Mouse (Mus musculus): ENCODE measurements around the gene Hist1h2bl. TPM values are rescaled to one million over a fixed set of nuclear protein-coding genes. Genes with fewer than 3 reads are reported as not detected.
A peak's percentile ranks its signal among the peaks of the same experiment; 100 is the strongest.
"Not testable (repeated sequence)": the region's sequence is repeated elsewhere in the genome, so short reads cannot be mapped to it uniquely, and the experiment has no call there.

Hist1h2bl gene
- polyA plus RNA-seq, 1 experiment from 2014 or later: 4.4 TPM

- Histone ChIP-seq H3K4me3 (peak overlapping the region; percentile 45), H3K27me3 (no peaks in the 10 kb centered on the region), H3K4me1 (peaks cover 31% of the 10 kb centered on the region), H3K27ac (peak overlapping the region; percentile 84), H3K36me3 (no peaks in the 10 kb centered on the region), H3K9me3 (replicated peaks) (no peaks in the 10 kb centered on the region), H3K9ac (peak overlapping the region; percentile 66), H3K4me2 (replicated peaks) (peak overlapping the region; percentile 68)
- ATAC-seq (ENCODE audit: low FRiP score): no peak
- WGBS: 60% methylated on average over 4 of the region's 4 CpGs
These were observed 2.6 kb upstream of the Hist1h2bl start for GRCm38 (mm10) chr13:21718381-21719080.

DNA sequence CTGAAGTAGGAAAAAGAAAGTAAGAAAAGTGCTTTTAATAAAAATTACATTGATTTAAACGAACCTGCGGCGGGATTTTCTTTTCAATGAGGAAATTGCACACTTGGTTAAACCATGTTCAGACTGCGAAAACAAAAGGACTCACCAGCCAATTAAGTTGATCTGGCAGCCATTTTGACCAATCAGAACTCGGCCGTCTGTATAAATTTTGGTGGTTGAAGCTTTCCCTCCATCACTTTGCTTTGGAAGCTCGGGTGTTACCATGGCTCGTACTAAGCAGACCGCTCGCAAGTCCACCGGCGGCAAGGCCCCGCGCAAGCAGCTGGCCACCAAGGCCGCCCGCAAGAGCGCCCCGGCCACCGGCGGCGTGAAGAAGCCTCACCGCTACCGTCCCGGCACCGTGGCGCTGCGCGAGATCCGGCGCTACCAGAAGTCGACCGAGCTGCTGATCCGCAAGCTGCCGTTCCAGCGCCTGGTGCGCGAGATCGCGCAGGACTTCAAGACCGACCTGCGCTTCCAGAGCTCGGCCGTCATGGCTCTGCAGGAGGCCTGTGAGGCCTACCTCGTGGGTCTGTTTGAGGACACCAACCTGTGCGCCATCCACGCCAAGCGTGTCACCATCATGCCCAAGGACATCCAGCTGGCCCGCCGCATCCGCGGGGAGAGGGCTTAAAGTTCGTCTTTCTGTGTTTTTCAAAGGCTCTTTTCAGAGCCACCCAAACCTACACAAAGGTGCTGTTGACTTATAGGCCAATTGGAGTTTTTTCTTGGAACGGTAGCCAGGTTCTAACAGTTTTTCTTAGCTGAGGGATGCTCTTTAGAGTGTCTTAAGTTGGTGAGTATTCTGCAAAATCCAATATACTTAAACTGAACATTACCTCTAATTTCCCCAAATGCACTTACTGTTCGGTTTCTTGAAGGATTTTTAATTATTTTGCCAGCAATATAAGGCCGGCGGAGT, 1.7 kb upstream of the Hist1h2bl start, which contains the start of gene Hist1h3h:
TSS of gene Hist1h3h (plus strand) at position 263 of the 961 bp plus-strand sequence.
- Histone ChIP-seq H3K4me3 (peak within 1 kb of the TSS; percentile 45), H3K9ac (peak within 1 kb of the TSS; percentile 66), H3K4me2 (replicated peaks) (peak within 1 kb of the TSS; percentile 77), H3K27ac (peak within 1 kb of the TSS; percentile 89), H3K4me1 (peaks cover 30% of the 10 kb centered on the region)
- H3K9me3 ChIP-seq (replicated peaks); H3K27me3 ChIP-seq; H3K36me3 ChIP-seq: not testable (repeated sequence)
- peak; percentile 46 for ATAC-seq (ENCODE audit: low FRiP score)
- WGBS: 1% methylated on average over 26 of the region's 56 CpGs

DNA sequence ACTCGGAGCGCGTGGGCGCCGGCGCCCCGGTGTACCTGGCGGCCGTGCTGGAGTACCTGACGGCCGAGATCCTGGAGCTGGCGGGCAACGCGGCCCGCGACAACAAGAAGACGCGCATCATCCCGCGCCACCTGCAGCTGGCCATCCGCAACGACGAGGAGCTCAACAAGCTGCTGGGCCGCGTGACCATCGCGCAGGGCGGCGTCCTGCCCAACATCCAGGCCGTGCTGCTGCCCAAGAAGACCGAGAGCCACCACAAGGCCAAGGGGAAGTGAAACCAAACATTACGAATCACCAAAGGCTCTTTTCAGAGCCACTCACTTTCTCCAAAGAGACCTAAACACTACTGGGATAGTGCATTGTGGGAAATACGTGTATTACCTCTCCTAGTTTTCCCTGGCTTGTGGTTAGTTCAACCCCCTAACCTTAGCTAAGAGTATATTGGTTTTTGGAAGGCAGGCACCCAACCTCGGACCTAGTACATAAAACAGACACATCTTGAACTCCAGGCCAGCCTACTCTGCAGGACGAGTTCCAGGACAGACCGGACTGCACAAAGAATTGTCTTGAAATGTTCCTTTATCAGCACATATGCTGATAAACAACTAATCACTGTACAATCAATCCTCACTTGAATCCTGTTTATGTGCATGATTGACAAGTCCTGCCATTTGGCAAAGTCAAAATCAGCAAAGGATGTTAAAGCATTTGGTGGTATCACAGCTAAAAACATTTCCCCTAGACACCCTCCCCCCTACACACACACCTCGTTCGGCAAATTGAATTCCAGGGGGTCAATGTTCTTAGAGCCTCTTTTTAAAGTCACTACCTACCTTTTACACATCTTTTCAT, 823 bp upstream of the Hist1h2bl start:
- Histone ChIP-seq H3K27ac (peak overlapping the region; percentile 89), H3K4me1 (peaks cover 26% of the 10 kb centered on the region), H3K4me2 (replicated peaks) (peak overlapping the region; percentile 77), H3K9ac (peak overlapping the region; percentile 63), H3K4me3 (peak overlapping the region; percentile 41)
- 0% methylated on average over 9 of the region's 38 CpGs for WGBS
- H3K36me3 ChIP-seq; H3K9me3 ChIP-seq (replicated peaks); H3K27me3 ChIP-seq: not testable (repeated sequence)
- peak; percentile 32; the same call in 1 of the 2 replicates for ATAC-seq (ENCODE audit: low FRiP score)

- Histone ChIP-seq H3K36me3 (no peaks in the 10 kb centered on the region), H3K4me2 (replicated peaks) (peak overlapping the region; percentile 77), H3K9me3 (replicated peaks) (no peaks in the 10 kb centered on the region), H3K27ac (peak overlapping the region; percentile 89), H3K4me3 (peak overlapping the region; percentile 41), H3K4me1 (peaks cover 22% of the 10 kb centered on the region), H3K27me3 (no peaks in the 10 kb centered on the region), H3K9ac (peak overlapping the region; percentile 62)
- ATAC-seq (ENCODE audit: low FRiP score): no peak
- 1% methylated on average over 22 of the region's 22 CpGs for WGBS
These were observed 646 bp downstream of the Hist1h2bl start for GRCm38 (mm10) chr13:21715131-21715863.

GRCm38 (mm10) chr13:21714725-21715124, 1.2 kb downstream of the Hist1h2bl start:
- H3K4me2 ChIP-seq (replicated peaks): peak overlapping the region; percentile 77
- no peaks in the 10 kb centered on the region for H3K36me3 ChIP-seq
- no peaks in the 10 kb centered on the region for H3K9me3 ChIP-seq (replicated peaks)
- H3K9ac ChIP-seq: 0 out of 2 replicates have a peak overlapping the region, but pooled peaks have one; percentile 62
- ATAC-seq (ENCODE audit: low FRiP score): no peak
- 2% methylated on average over 7 of the region's 7 CpGs for WGBS
- H3K27me3 ChIP-seq: no peaks in the 10 kb centered on the region
- peak overlapping the region; percentile 89 for H3K27ac ChIP-seq
- peaks cover 20% of the 10 kb centered on the region for H3K4me1 ChIP-seq
- H3K4me3 ChIP-seq: peak overlapping the region; percentile 41; the same call in 1 of the 2 replicates

DNA sequence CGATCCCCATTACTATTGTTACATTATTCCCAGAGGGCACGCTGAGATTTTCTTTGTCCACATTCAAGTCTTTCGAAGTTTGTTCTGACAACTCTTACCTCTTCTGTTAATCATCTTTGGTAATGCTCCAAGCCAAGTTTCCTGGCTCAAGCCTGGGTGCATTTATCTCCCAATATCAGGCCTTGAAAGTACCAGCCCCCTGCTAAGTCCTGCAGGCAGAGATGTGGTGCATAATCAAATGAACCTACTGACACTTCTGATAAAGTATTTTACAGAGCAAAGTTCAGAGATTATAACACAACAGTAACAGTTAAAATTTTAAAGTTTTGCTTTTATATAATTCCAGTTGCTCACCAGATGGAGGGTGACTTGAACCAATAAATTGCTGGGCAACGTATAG, 4.2 kb downstream of the Hist1h2bl start:
- H3K9ac ChIP-seq: 0 out of 2 replicates have a peak overlapping the region, but pooled peaks have one; percentile 36

GRCm38 (mm10) chr13:21710821-21711525, 5.0 kb downstream of the Hist1h2bl start:
- Histone ChIP-seq H3K4me1 (peaks cover 8% of the 10 kb centered on the region), H3K27ac (no peak overlapping the region), H3K9ac (peak overlapping the region; percentile 36), H3K4me3 (peak overlapping the region; percentile 36), H3K4me2 (replicated peaks) (peak overlapping the region; percentile 54), H3K9me3 (replicated peaks) (no peaks in the 10 kb centered on the region), H3K27me3 (no peaks in the 10 kb centered on the region), H3K36me3 (no peaks in the 10 kb centered on the region)
- WGBS: 3% methylated on average over 22 of the region's 22 CpGs
- ATAC-seq (ENCODE audit: low FRiP score): peak; percentile 72

More for the DNA sequence above, 4.2 kb downstream of the Hist1h2bl start:
- no peaks in the 10 kb centered on the region for H3K36me3 ChIP-seq
- peaks cover 8% of the 10 kb centered on the region for H3K4me1 ChIP-seq
- H3K9me3 ChIP-seq (replicated peaks): no peaks in the 10 kb centered on the region
- H3K4me2 ChIP-seq (replicated peaks): peak overlapping the region; percentile 54
- no peak overlapping the region for H3K27ac ChIP-seq
- whole genome bisulfite sequencing: 31% methylated on average over 4 of the region's 4 CpGs
- H3K27me3 ChIP-seq: no peaks in the 10 kb centered on the region
- ATAC-seq (ENCODE audit: low FRiP score): no peak
- H3K4me3 ChIP-seq: peak overlapping the region; percentile 36

- H3K27ac ChIP-seq: peak overlapping the region; percentile 67
- no peaks in the 10 kb centered on the region for H3K27me3 ChIP-seq
- H3K36me3 ChIP-seq: no peaks in the 10 kb centered on the region
- peak; percentile 83 for ATAC-seq (ENCODE audit: low FRiP score)
- H3K9me3 ChIP-seq (replicated peaks): no peaks in the 10 kb centered on the region
- under 1% methylated on average over 32 of the region's 32 CpGs for whole genome bisulfite sequencing
- H3K4me2 ChIP-seq (replicated peaks): peak overlapping the region; percentile 54
- H3K9ac ChIP-seq: peak overlapping the region; percentile 59
- H3K4me3 ChIP-seq: peak overlapping the region; percentile 55
- H3K4me1 ChIP-seq: peaks cover 4% of the 10 kb centered on the region
These were observed 5.8 kb downstream of the Hist1h2bl start for GRCm38 (mm10) chr13:21710031-21710711.

DNA sequence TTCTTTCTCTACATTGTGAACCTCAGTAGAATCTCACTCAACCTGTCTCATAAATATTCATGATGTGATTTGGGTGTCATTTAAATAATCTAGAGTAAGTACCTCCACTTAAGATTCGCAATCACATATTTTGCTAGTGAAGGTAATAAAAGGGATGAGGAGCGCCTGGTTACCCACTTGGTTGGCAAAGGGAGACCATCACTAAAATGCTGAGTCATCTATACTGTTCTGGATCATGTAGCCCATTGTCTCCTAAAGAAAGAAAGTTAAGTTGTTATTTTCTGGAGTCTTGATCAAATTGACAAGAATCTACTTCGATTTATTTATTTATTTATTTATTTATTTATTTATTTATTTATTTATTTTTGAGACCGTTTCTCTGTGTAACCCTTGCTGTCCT, 9.3 kb downstream of the Hist1h2bl start:
- H3K27me3 ChIP-seq: no peaks in the 10 kb centered on the region
- WGBS: 72% methylated on average over 4 of the region's 4 CpGs
- no peak overlapping the region for H3K4me3 ChIP-seq
- H3K27ac ChIP-seq: no peak overlapping the region
- H3K36me3 ChIP-seq: no peaks in the 10 kb centered on the region
- no peaks in the 10 kb centered on the region for H3K9me3 ChIP-seq (replicated peaks)
- H3K4me2 ChIP-seq (replicated peaks): no peak overlapping the region
- H3K4me1 ChIP-seq: no peaks in the 10 kb centered on the region
- no peak for ATAC-seq (ENCODE audit: low FRiP score)
- H3K9ac ChIP-seq: no peak overlapping the region

DNA sequence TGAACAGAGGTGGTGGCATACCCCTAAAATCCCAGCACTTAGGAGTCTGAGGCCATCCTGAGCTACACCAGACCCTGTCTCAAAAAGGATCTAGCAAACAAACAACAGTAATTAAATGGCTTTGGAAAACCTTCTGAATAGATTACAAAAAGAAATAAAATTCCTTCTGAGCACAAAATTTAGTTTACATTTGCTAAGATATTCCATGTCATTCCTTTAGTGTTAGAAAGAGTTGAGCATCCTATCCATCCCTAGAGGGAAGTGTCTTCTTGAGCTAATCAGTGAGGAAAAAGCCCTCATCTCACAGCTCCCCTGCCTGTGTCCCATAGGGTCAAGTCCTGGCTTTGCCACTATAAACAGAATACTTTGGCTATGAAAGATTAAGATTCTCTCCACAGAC, 18.1 kb downstream of the Hist1h2bl start, which contains the start of gene Olfr1359:
TSS of gene Olfr1359 (plus strand) at position 301 of the 400 bp plus-strand sequence.
- Histone ChIP-seq H3K9me3 (replicated peaks) (no peaks in the 10 kb centered on the region), H3K4me1 (no peaks in the 10 kb centered on the region), H3K9ac (no peak within 1 kb of the TSS), H3K27ac (no peak within 1 kb of the TSS), H3K27me3 (no peaks in the 10 kb centered on the region), H3K4me2 (replicated peaks) (no peak within 1 kb of the TSS), H3K4me3 (no peak within 1 kb of the TSS), H3K36me3 (no peaks in the 10 kb centered on the region)
- ATAC-seq (ENCODE audit: low FRiP score): no peak

All from hindbrain, embryonic 12.5 days (tissue).